Comparison of ENCODE assay signal across 8 mouse cellular contexts in genomic region chr4:109978068-109978857, GRCm38 (mm10). TPM values are rescaled to one million over a fixed set of nuclear protein-coding genes. Genes with fewer than 3 reads are reported as not detected.
DNase-seq lines count a peak whose midpoint lies in the region; ATAC-seq lines count a peak whose summit lies in the region.

No protein-coding gene starts in this region.

- peak overlapping the region; percentile 29 for H3K9ac ChIP-seq in midbrain, embryonic 14.5 days (replicated peaks; ENCODE audit: low read length)

- H3K4me2 ChIP-seq in midbrain, embryonic 14.5 days (ENCODE audit: low read length): peak overlapping the region; percentile 60

- H3K27me3 ChIP-seq in hindbrain, embryonic 10.5 days (ENCODE audit: insufficient read depth, poor library complexity, severe bottlenecking): peaks cover 100% of the 10 kb centered on the region
- peaks cover 95% of the 10 kb centered on the region for H3K27me3 ChIP-seq in midbrain, embryonic 14.5 days (ENCODE audit: control insufficient read depth, insufficient read depth, low read length)

- under 1% methylated on average over 56 of the region's 56 CpGs for WGBS in hindbrain, embryonic 10.5 days
- under 1% methylated on average over 54 of the region's 56 CpGs for whole genome bisulfite sequencing in midbrain, embryonic 14.5 days

- H3K36me3 ChIP-seq in hindbrain, embryonic 10.5 days: no peaks in the 10 kb centered on the region
- H3K36me3 ChIP-seq in midbrain, embryonic 14.5 days (ENCODE audit: control insufficient read depth, insufficient read depth, low read length): no peaks in the 10 kb centered on the region

- peak; percentile 21 for DNase-seq in gastrocnemius, postnatal 10 days
- no peak for DNase-seq in gastrocnemius, postnatal 14 days
- DNase-seq in adipocyte (ENCODE audit: low spot score): peak; percentile 61
- no peak for DNase-seq in hindbrain, embryonic 10.5 days (ENCODE audit: low spot score)
- DNase-seq in midbrain, embryonic 14.5 days: peak; percentile 27
- DNase-seq in thymus, postnatal 25 days: no peak
- no peak for DNase-seq in cerebellum, postnatal 36 days
- no peak for DNase-seq in spleen, postnatal 4 days (ENCODE audit: low spot score in 2 of 2)

- H3K4me1 ChIP-seq in hindbrain, embryonic 10.5 days (replicated peaks): peaks cover 50% of the 10 kb centered on the region
- peaks cover 21% of the 10 kb centered on the region; the same call in 1 of the 2 replicates for H3K4me1 ChIP-seq in midbrain, embryonic 14.5 days (ENCODE audit: control insufficient read depth, insufficient read depth, low read length)

- intact Hi-C loops in gastrocnemius, postnatal 14 days (cut with DNase I; ENCODE audit: low total_unique reads): no loop called here

- H3K4me3 ChIP-seq in hindbrain, embryonic 10.5 days: peak overlapping the region; percentile 60
- H3K4me3 ChIP-seq in midbrain, embryonic 14.5 days (replicated peaks; ENCODE audit: low read depth, low read length): peak overlapping the region; percentile 35

- peak; percentile 3; the same call in 1 of the 2 replicates for ATAC-seq in midbrain, embryonic 14.5 days (ENCODE audit: low FRiP score, low TSS enrichment)

- peak overlapping the region; percentile 83 for H3K27ac ChIP-seq in hindbrain, embryonic 10.5 days
- peak overlapping the region; percentile 52; the same call in 1 of the 2 replicates for H3K27ac ChIP-seq in midbrain, embryonic 14.5 days (replicated peaks; ENCODE audit: low read depth, low read length)

- H3K9me3 ChIP-seq in hindbrain, embryonic 10.5 days: no peaks in the 10 kb centered on the region
- H3K9me3 ChIP-seq in midbrain, embryonic 14.5 days (ENCODE audit: control insufficient read depth, low read length): peaks cover 4% of the 10 kb centered on the region; the same call in 1 of the 2 replicates

RNA-seq across cellular contexts. Expression of gene Dmrta2, which starts 0.4 kb away (rescaled TPM):
- total RNA-seq in gastrocnemius, postnatal 10 days (2021): under 1 TPM; 0.35 to 0.36 TPM
- under 1 TPM; 0.18 to 0.23 TPM for total RNA-seq in gastrocnemius, postnatal 14 days (2021)
- 0.30 and 0.41 TPM in 2 replicates for polyA plus RNA-seq in hindbrain, embryonic 10.5 days (2016; fragmentation: Nextera tagmentation; extraction: Ambion mirVana)
- polyA plus RNA-seq in midbrain, embryonic 14.5 days (2014; fragmentation: Nextera tagmentation; extraction: Ambion mirVana): 1.4 TPM in 2 replicates

Comparison
In these comparisons a context has a peak if more than half of its experiments do, and no peak if none do; other contexts are left out.
1. DNase-seq: peak in gastrocnemius, postnatal 10 days (single experiment), adipocyte (single experiment) and midbrain, embryonic 14.5 days (single experiment); none in gastrocnemius, postnatal 14 days (single experiment), hindbrain, embryonic 10.5 days (single experiment), thymus, postnatal 25 days (single experiment), cerebellum, postnatal 36 days (0 of 2) and spleen, postnatal 4 days (0 of 2).